Mouse (Mus musculus) retina, adult 2 months (tissue): ENCODE data around the gene Vmn1r230.

Experiments
- DNase-seq: peaks from one replicate; pipeline ENCODE4 v3.0.0-alpha.2; 2012; ENCODE audit warnings: low read depth, low spot score

Vmn1r230 gene

GRCm38 (mm10) chr17:20840144-20840543 lies at the start of gene Vmn1r230:
Vmn1r230 (plus strand) TSS chr17:20840444.
- no peak for DNase-seq

GRCm38 (mm10) chr17:20811255-20811654 lies 29.0 kb upstream of the Vmn1r230 start, which contains the start of gene Vmn1r229:
Vmn1r229 (plus strand) TSS chr17:20811555.
- no peak for DNase-seq
